Mouse (Mus musculus): Measurements from ENCODE around the gene Sik1. TPM values are rescaled to one million over a fixed set of nuclear protein-coding genes. Genes with fewer than 3 reads are reported as not detected.

Gene Sik1
- polyA plus RNA-seq, 1 experiment = 9.7 TPM

DNA sequence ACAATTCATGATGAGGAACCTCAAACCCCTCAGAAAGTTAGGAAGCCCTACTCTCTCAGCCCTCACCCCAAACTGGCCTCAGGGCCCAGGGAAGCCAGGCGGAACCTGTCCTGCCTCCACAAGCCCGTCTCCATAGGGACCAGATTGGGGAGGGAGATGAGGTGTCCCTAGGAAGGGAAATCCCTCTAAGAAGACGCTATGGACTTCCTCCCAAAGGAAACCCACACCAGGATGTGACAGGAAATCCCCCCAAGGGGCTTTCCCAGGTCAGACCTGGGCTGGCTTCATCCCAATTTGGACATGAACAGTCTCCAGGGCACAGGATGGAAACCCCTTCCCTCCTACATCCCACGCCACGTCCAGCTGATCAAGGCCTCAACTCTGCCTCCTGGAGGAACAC, 27.5 kb downstream of the Sik1 start:
- H3K4me1 ChIP-seq (ENCODE audit: control insufficient read depth, insufficient read depth, low read length) = no peaks in the 10 kb centered on the region

DNA sequence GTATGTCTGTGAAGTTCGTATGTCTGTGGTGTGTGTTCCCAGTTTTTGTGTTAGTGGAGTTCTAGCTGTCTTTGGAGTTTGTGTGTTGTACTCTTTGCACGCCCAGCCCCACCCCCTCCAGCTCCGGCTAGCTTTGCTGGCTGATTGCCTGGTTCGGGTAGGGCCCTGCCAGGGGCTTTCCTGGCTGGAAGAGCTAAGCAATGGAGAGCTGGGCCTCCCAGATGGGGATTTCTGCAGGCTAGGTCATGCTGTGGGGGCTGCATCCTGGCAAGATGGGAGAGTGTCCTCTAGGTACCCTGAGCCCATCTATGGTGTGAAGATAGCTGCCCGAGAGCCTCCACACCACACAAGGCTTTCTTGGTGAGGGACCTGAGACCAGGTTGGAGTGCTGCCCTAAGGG, 28.4 kb downstream of the Sik1 start:
- no peak overlapping the region for H3K27ac ChIP-seq (ENCODE audit: insufficient read depth, low read length)
- H3K4me3 ChIP-seq (ENCODE audit: insufficient read depth, low read length) = no peak overlapping the region
- TF ChIP-seq CTCF (IDR thresholded peaks at IDR 0.05; ENCODE audit: extremely low read depth, insufficient read depth, low read length) = no peak
- H3K4me1 ChIP-seq (ENCODE audit: control insufficient read depth, insufficient read depth, low read length) = no peaks in the 10 kb centered on the region

More for the DNA sequence above, 27.5 kb downstream of the Sik1 start:
- no peak for TF ChIP-seq CTCF (IDR thresholded peaks at IDR 0.05; ENCODE audit: extremely low read depth, insufficient read depth, low read length)
- Histone ChIP-seq H3K4me3 (ENCODE audit: insufficient read depth, low read length) (no peak overlapping the region), H3K27ac (ENCODE audit: insufficient read depth, low read length) (no peak overlapping the region)

DNA sequence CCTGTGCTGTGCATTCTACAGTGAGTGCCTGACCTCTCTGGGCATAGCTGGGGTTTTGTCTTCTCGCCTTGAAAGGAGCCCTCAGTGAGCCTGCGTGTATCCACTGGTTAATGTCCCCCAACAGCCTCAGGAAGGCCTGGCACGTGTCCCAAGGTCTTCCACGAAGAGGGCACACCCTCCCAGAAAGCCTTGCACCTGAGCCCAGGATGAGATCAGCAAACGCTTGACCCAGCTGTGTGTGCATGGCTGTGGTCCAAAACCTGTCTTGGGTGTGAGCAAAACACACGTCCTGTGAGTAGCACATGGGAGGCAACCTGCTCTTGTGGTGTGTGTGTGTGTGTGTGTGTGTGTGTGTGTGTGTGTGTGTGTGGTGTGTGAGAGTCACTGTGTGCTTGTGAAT, 28.9 kb downstream of the Sik1 start:
- TF ChIP-seq POLR2A (IDR thresholded peaks at IDR 0.05; ENCODE audit: extremely low read depth, insufficient read depth, low read length) (no peak), CTCF (IDR thresholded peaks at IDR 0.05; ENCODE audit: extremely low read depth, insufficient read depth, low read length) (no peak)
- H3K4me1 ChIP-seq (ENCODE audit: control insufficient read depth, insufficient read depth, low read length) = no peaks in the 10 kb centered on the region
- no peak overlapping the region for H3K27ac ChIP-seq (ENCODE audit: insufficient read depth, low read length)
- H3K4me3 ChIP-seq (ENCODE audit: insufficient read depth, low read length) = no peak overlapping the region

DNA sequence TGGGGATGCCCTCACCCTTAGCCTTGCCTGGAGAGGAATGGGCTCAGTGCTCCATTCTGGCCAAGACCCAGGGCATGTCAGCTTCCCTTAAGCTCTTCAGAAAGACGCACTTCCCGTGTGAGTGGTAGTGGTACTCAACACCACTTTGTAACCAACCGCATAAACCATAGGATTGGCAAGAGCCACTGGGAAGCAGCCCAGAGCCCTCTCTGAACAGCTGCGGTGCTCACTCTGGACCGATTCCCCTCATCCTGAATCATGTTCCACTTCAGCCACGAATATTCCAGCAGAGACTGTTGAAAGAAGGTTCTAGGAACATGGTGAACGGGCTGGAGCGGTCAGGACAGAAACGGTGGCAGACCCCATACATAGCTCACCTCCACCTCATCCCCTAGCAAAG, 29.9 kb downstream of the Sik1 start:
- Histone ChIP-seq H3K4me3 (ENCODE audit: insufficient read depth, low read length) (no peak overlapping the region), H3K4me1 (ENCODE audit: control insufficient read depth, insufficient read depth, low read length) (no peaks in the 10 kb centered on the region), H3K27ac (ENCODE audit: insufficient read depth, low read length) (no peak overlapping the region)
- no peak for TF ChIP-seq CTCF (IDR thresholded peaks at IDR 0.05; ENCODE audit: extremely low read depth, insufficient read depth, low read length)
- TF ChIP-seq POLR2A (IDR thresholded peaks at IDR 0.05; ENCODE audit: extremely low read depth, insufficient read depth, low read length) = no peak

DNA sequence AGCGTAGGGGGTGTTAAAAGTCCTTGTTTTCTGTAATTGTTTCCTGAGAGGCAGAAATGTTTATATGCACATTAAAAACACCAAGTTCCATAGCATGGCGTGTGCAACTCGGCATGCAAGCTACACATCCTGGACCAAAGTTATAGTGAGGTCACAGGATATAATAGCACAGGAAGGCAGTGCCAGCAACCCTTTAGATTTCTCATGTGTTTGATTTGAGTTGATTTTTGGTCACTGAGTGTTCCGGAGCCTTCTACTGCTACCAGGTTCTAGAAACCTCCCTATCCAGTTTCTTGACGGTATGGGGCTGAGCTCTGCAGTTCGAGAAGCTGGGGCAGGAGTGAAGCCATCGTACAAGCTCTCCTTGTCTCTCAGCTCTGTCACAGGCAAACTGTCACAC, 30.8 kb downstream of the Sik1 start:
- Histone ChIP-seq H3K4me3 (ENCODE audit: insufficient read depth, low read length) (no peak overlapping the region), H3K27ac (ENCODE audit: insufficient read depth, low read length) (no peak overlapping the region), H3K4me1 (ENCODE audit: control insufficient read depth, insufficient read depth, low read length) (no peaks in the 10 kb centered on the region)
- TF ChIP-seq POLR2A (IDR thresholded peaks at IDR 0.05; ENCODE audit: extremely low read depth, insufficient read depth, low read length) (no peak), CTCF (IDR thresholded peaks at IDR 0.05; ENCODE audit: extremely low read depth, insufficient read depth, low read length) (no peak)

DNA sequence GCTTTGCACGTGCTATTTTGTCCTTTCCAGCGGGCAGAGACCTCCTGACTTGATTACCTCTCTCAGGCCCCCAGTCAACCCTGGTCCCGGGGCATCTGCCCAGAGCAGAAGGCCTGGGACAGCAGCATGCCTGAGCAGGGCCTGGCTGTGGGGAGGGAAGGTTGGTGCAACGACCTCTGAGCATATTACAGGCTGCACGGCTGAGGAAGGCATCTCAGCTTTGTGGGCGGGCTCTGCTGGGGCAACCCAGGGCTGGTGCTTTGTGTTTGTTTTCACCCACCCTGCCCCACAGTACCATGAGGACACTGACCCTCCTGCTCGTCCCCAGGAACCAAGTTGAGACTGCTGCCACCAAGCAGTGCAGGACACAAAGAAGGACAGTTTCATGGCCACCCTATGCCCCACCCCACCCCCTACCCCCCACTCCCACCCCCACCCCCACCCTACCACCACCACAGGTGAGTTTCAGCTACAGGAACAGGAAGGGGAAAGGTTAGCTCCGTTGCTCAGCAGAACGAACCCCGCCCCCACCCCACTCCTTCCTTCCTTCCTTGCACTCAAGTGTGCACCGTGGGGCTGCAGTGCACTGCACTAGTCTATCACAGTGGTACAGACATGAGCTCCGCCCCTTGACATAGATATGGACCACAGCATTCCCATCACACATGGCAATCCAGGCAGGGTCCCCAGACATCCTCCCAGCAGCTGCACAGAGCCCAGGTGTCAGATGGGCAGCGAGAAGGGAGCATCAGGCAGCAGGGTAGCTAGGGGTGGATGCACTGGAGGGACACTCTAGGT, 34.3 kb downstream of the Sik1 start:
- TF ChIP-seq POLR2A (IDR thresholded peaks at IDR 0.05; ENCODE audit: extremely low read depth, insufficient read depth, low read length) = no peak
- TF ChIP-seq CTCF (IDR thresholded peaks at IDR 0.05; ENCODE audit: extremely low read depth, insufficient read depth, low read length) = no peak
- no peak overlapping the region for H3K27ac ChIP-seq (ENCODE audit: insufficient read depth, low read length)
- no peaks in the 10 kb centered on the region for H3K4me1 ChIP-seq (ENCODE audit: control insufficient read depth, insufficient read depth, low read length)
- no peak overlapping the region for H3K4me3 ChIP-seq (ENCODE audit: insufficient read depth, low read length)

DNA sequence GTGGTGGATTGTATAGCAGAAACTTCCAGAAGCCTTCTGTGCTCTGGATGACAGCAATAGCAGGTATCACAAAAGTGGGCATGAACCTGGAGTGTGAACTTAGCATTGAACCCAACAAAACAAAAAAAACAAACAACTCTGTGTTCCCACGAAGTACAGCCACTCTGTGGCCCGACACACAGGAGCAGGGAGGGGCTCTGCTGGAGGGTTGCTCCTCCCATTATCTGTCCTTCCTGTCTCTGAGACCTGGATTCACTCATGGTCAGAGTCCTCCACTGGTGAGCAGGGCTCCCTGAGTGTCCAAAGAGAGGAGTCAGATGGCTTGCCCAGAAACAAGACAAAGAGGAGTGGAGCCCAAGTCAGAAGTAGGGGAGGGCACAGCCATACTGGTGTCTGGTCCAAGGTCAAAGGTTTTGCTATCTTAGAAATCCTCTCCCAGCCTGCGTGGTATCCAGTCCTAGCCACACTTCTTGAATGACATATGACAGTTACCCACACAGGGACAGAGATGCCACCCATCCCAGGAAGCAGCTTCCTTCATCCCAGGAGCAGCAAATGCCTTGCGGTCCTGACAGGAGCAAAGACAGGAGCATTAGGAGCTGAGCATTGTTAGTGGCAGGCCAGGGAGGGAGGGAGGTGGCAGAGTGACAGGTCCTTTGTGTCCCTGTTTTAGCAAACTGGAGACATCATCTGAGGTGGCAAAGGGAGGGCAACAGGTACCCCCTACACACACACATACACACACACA, 35.3 kb downstream of the Sik1 start:
- Histone ChIP-seq H3K27ac (ENCODE audit: insufficient read depth, low read length) (no peak overlapping the region), H3K4me1 (ENCODE audit: control insufficient read depth, insufficient read depth, low read length) (no peaks in the 10 kb centered on the region), H3K4me3 (ENCODE audit: insufficient read depth, low read length) (no peak overlapping the region)
- TF ChIP-seq CTCF (IDR thresholded peaks at IDR 0.05; ENCODE audit: extremely low read depth, insufficient read depth, low read length) (no peak), POLR2A (IDR thresholded peaks at IDR 0.05; ENCODE audit: extremely low read depth, insufficient read depth, low read length) (no peak)

DNA sequence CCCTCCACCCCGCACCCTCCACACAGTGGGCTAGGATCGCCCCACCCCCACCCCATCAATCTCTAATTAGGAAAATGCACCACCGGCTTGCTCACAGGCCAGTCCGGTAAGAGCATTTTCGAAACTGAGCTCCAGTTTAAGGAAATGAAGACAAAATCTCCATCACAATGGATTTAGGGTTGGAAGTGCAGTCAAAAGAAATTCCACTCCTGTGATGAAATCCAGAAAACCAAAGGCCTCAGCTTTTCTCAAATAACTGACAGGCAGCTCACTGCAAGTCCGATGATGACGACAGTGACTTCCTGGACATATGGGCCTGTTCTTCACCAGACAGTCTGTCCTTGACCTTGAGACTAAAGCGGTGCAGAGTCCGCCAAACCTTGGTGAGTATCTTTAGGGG, 36.2 kb downstream of the Sik1 start:
- no peak overlapping the region for H3K4me3 ChIP-seq (ENCODE audit: insufficient read depth, low read length)
- H3K4me1 ChIP-seq (ENCODE audit: control insufficient read depth, insufficient read depth, low read length) = peaks cover 7% of the 10 kb centered on the region
- no peak overlapping the region for H3K27ac ChIP-seq (ENCODE audit: insufficient read depth, low read length)
- no peak for TF ChIP-seq CTCF (IDR thresholded peaks at IDR 0.05; ENCODE audit: extremely low read depth, insufficient read depth, low read length)
- TF ChIP-seq POLR2A (IDR thresholded peaks at IDR 0.05; ENCODE audit: extremely low read depth, insufficient read depth, low read length) = no peak

DNA sequence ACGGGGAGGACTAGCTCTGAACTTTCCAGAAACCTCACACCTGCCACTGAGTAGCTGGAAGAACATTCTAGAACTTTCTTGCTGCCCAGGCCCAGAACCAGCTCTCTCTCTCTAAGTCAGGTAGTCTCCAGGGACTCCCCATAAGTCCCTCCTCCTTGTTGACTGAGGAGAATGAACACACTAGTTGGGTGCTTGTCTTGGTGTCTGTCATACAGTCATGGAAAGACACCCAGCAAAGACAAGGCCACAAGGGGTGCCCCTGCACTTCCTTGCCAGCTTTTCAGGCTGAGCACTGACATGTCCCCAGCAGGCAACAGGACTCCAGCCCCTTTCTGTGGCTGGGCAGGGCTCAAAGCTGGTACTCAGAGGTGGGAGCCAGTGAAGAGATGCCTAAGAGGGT, 37.8 kb downstream of the Sik1 start:
- TF ChIP-seq POLR2A (IDR thresholded peaks at IDR 0.05; ENCODE audit: extremely low read depth, insufficient read depth, low read length) = no peak
- TF ChIP-seq CTCF (IDR thresholded peaks at IDR 0.05; ENCODE audit: extremely low read depth, insufficient read depth, low read length) = no peak
- no peak overlapping the region for H3K27ac ChIP-seq (ENCODE audit: insufficient read depth, low read length)

DNA sequence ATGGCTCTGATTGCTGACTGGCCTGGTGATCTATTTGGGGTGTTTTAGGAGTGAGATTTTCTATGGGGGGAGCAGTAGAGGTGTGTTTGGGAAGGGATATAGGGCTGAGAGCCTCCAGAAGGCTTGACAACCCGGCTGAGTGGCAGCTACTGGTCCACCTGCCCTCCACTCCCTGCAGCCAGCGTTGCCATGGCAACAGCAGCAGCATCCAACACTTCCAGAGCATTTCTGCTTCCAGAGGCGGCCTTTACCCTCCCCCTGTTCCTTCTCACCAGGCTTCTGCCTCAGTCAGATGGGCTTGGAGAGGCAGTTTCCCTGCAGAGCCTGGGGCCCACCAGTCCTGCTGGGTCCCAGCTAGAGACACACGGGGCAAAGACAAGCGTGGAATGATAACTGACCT, 38.4 kb downstream of the Sik1 start:
- Histone ChIP-seq H3K4me1 (ENCODE audit: control insufficient read depth, insufficient read depth, low read length) (peaks cover 7% of the 10 kb centered on the region), H3K27ac (ENCODE audit: insufficient read depth, low read length) (no peak overlapping the region), H3K4me3 (ENCODE audit: insufficient read depth, low read length) (no peak overlapping the region)
- no peak for TF ChIP-seq CTCF (IDR thresholded peaks at IDR 0.05; ENCODE audit: extremely low read depth, insufficient read depth, low read length)
- TF ChIP-seq POLR2A (IDR thresholded peaks at IDR 0.05; ENCODE audit: extremely low read depth, insufficient read depth, low read length) = no peak

More for the DNA sequence above, 37.8 kb downstream of the Sik1 start:
- no peak overlapping the region for H3K4me3 ChIP-seq (ENCODE audit: insufficient read depth, low read length)
- peaks cover 7% of the 10 kb centered on the region for H3K4me1 ChIP-seq (ENCODE audit: control insufficient read depth, insufficient read depth, low read length)
